Mouse (Mus musculus) midbrain, embryonic 16.5 days (tissue): ENCODE measurements around the gene Hoxd3. TPM values are rescaled to one million over a fixed set of nuclear protein-coding genes. Genes with fewer than 3 reads are reported as not detected.

Source experiments
- ATAC-seq: fragments of 200-750 bp; cut with Nextera tagmentation; 2 replicates; pipeline ENCODE4 v1.8.0; 2017; ENCODE audit warnings: moderate TSS enrichment
- H3K27ac ChIP-seq: fragments of 300-500 bp; sonication (generic); 2 replicates; pipeline ENCODE4 v1.5.1; 2014; ENCODE audit warnings: mild to moderate bottlenecking, low read length, mixed read lengths
- H3K27me3 ChIP-seq: fragments of 300-500 bp; sonication (generic); 2 replicates; pipeline ENCODE4 v1.6.1; 2014; ENCODE audit warnings: low read depth, low read length, mixed read lengths; ENCODE audit not compliant: control insufficient read depth, insufficient read depth
- H3K36me3 ChIP-seq: fragments of 300-500 bp; sonication (generic); 2 replicates; pipeline ENCODE4 v1.6.1; 2014; ENCODE audit warnings: mild to moderate bottlenecking, low read length, moderate library complexity, mixed read lengths; ENCODE audit not compliant: control insufficient read depth, insufficient read depth
- H3K4me1 ChIP-seq: fragments of 300-500 bp; sonication (generic); 2 replicates; pipeline ENCODE4 v1.6.1; 2014; ENCODE audit warnings: mild to moderate bottlenecking, low read length, mixed read lengths; ENCODE audit not compliant: control insufficient read depth, insufficient read depth
- H3K4me2 ChIP-seq: fragments of 300-500 bp; sonication (generic); 2 replicates; pipeline ENCODE4 v1.6.1; 2014; ENCODE audit warnings: mild to moderate bottlenecking, low read length, mixed read lengths
- H3K4me3 ChIP-seq: fragments of 300-500 bp; sonication (generic); 2 replicates; pipeline ENCODE4 v1.5.1; 2014; ENCODE audit warnings: low read depth, mild to moderate bottlenecking, low read length, moderate library complexity, mixed read lengths
- H3K9ac ChIP-seq: fragments of 300-500 bp; sonication (generic); 2 replicates; pipeline ENCODE4 v1.6.1; 2014; ENCODE audit warnings: low read depth, low read length, mixed read lengths
- H3K9me3 ChIP-seq: fragments of 300-500 bp; sonication (generic); replicated peaks from 2 replicates; pipeline ENCODE4 v1.6.1; 2014; ENCODE audit warnings: mild to moderate bottlenecking, low read length, mixed read lengths; ENCODE audit not compliant: control insufficient read depth, poor library complexity, severe bottlenecking
- WGBS: fragments of 180-500 bp; shearing (Covaris S2); extraction: QIAGEN DNeasy Blood & Tissue Kit; methylation state at CpG from one replicate; pipeline ENCODE4 v1.1.7; 2014; 5-methylcytosine and 5-hydroxymethylcytosine counted together
- polyA plus RNA-seq: library from polyadenylated mRNA; unstranded; fragments of >200 nt; fragmentation: Nextera tagmentation; extraction: Ambion mirVana; gene quantifications from 2 replicates; pipeline ENCODE4 v1.2.1, GENCODE M21; 2015

Gene Hoxd3
- polyA plus RNA-seq, 1 experiment from 2014 or later = not detected

GRCm38 (mm10) chr2:74691022-74691951 lies 20.4 kb upstream of the Hoxd3 start, which contains the start of gene Hoxd10:
Hoxd10 (plus strand) TSS chr2:74691924.
- H3K9me3 ChIP-seq = no peaks in the 10 kb centered on the region
- no peak within 1 kb of the TSS for H3K27ac ChIP-seq
- no peak within 1 kb of the TSS for H3K9ac ChIP-seq
- peak; percentile 48; the same call in 1 of the 2 replicates for ATAC-seq
- no peaks in the 10 kb centered on the region for H3K36me3 ChIP-seq
- H3K4me1 ChIP-seq = no peaks in the 10 kb centered on the region
- H3K4me3 ChIP-seq = no peak within 1 kb of the TSS
- H3K27me3 ChIP-seq = peaks cover 85% of the 10 kb centered on the region
- 1% methylated on average over 56 of the region's 56 CpGs for WGBS
- no peak within 1 kb of the TSS for H3K4me2 ChIP-seq

DNA sequence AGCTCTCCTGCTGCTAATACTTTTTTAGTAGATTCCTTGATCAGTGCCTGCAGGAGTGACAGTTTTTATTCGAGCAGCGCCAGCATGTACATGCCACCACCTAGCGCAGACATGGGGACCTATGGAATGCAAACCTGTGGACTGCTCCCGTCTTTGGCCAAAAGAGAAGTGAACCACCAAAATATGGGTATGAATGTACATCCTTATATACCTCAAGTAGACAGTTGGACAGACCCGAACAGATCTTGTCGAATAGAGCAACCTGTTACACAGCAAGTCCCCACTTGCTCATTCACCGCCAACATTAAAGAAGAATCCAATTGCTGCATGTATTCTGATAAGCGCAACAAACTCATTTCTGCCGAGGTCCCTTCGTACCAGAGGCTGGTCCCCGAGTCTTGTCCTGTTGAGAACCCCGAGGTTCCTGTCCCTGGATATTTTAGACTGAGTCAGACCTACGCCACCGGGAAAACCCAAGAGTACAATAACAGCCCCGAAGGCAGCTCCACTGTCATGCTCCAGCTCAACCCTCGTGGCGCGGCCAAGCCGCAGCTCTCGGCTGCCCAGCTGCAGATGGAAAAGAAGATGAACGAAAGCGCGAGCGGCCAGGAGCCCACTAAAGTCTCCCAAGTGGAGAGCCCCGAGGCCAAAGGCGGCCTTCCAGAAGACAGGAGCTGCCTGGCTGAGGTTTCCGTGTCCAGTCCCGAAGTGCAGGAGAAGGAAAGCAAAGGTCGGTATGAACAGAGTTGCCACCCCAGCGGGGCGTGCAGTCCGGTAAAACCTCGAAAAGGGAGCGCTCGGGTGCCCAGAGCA lies 19.5 kb upstream of the Hoxd3 start:
- 3% methylated on average over 35 of the region's 35 CpGs for WGBS
- ATAC-seq = no peak
- H3K9ac ChIP-seq = no peak overlapping the region
- peaks cover 85% of the 10 kb centered on the region for H3K27me3 ChIP-seq
- H3K9me3 ChIP-seq = no peaks in the 10 kb centered on the region
- no peak overlapping the region for H3K4me3 ChIP-seq
- no peaks in the 10 kb centered on the region for H3K36me3 ChIP-seq
- no peaks in the 10 kb centered on the region for H3K4me1 ChIP-seq
- no peak overlapping the region for H3K4me2 ChIP-seq
- no peak overlapping the region for H3K27ac ChIP-seq

- H3K4me1 ChIP-seq = peaks cover 2% of the 10 kb centered on the region; the same call in 1 of the 2 replicates
- H3K4me3 ChIP-seq = no peak overlapping the region
- H3K9ac ChIP-seq = no peak overlapping the region
- H3K27ac ChIP-seq = no peak overlapping the region
- no peak overlapping the region for H3K4me2 ChIP-seq
- no peaks in the 10 kb centered on the region for H3K9me3 ChIP-seq
- no peaks in the 10 kb centered on the region for H3K36me3 ChIP-seq
- 2% methylated on average over 20 of the region's 20 CpGs for WGBS
- ATAC-seq = no peak
- H3K27me3 ChIP-seq = peaks cover 84% of the 10 kb centered on the region
Measured at GRCm38 (mm10) chr2:74692808-74693431, 18.8 kb upstream of the Hoxd3 start.

GRCm38 (mm10) chr2:74693432-74693827 lies 18.3 kb upstream of the Hoxd3 start:
- Histone ChIP-seq H3K27me3 (peaks cover 80% of the 10 kb centered on the region), H3K27ac (no peak overlapping the region), H3K4me1 (peaks cover 4% of the 10 kb centered on the region), H3K4me3 (no peak overlapping the region), H3K36me3 (no peaks in the 10 kb centered on the region), H3K9me3 (no peaks in the 10 kb centered on the region), H3K9ac (no peak overlapping the region), H3K4me2 (no peak overlapping the region)
- 5% methylated on average over 4 of the region's 4 CpGs for WGBS
- no peak for ATAC-seq

DNA sequence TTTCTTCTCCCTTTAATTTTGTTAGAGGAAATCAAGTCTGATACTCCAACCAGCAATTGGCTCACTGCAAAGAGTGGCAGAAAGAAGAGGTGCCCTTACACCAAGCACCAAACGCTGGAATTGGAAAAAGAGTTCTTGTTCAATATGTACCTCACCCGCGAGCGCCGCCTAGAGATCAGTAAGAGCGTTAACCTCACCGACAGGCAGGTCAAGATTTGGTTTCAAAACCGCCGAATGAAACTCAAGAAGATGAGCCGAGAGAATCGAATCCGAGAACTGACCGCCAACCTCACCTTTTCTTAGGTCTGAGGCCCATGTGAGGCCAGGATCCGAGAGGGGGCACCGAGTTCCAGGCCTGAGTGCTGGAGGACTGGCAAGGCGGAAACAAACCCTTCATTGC lies 17.7 kb upstream of the Hoxd3 start:
- no peak for ATAC-seq
- WGBS = 2% methylated on average over 16 of the region's 16 CpGs
- H3K4me1 ChIP-seq = peaks cover 4% of the 10 kb centered on the region
- no peaks in the 10 kb centered on the region for H3K9me3 ChIP-seq
- H3K4me3 ChIP-seq = no peak overlapping the region
- H3K36me3 ChIP-seq = no peaks in the 10 kb centered on the region
- H3K27me3 ChIP-seq = peaks cover 74% of the 10 kb centered on the region
- no peak overlapping the region for H3K27ac ChIP-seq
- no peak overlapping the region for H3K9ac ChIP-seq
- H3K4me2 ChIP-seq = no peak overlapping the region

DNA sequence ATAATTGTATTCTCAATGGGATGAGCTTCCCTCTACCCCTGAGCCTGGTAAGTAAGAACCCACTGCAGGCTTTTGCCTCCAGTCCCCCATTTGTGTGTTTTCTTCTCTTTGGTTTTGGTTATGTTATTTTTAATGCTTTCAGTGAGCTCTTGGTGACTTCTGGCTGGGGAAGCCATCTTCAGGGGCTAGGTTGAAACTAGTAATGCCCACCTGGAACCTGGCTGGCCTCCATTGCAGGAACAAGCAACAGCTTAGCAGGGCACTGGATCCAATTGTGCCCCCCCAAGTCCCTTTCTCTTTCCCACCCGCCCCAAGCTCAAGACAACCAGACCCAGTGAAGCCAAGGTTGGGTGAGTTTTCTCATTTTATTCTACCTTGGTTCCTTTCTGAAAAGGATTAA lies 16.3 kb upstream of the Hoxd3 start:
- no peak for ATAC-seq
- Histone ChIP-seq H3K4me1 (peaks cover 4% of the 10 kb centered on the region), H3K9ac (no peak overlapping the region), H3K4me2 (no peak overlapping the region), H3K4me3 (no peak overlapping the region), H3K27ac (no peak overlapping the region), H3K27me3 (peaks cover 76% of the 10 kb centered on the region), H3K9me3 (no peaks in the 10 kb centered on the region), H3K36me3 (no peaks in the 10 kb centered on the region)
- WGBS = 6% methylated on average over 1 of the region's 1 CpGs

GRCm38 (mm10) chr2:74695813-74696430 lies 15.8 kb upstream of the Hoxd3 start:
- Histone ChIP-seq H3K27ac (no peak overlapping the region), H3K36me3 (no peaks in the 10 kb centered on the region), H3K9me3 (no peaks in the 10 kb centered on the region), H3K27me3 (peaks cover 79% of the 10 kb centered on the region), H3K9ac (no peak overlapping the region), H3K4me3 (no peak overlapping the region), H3K4me1 (peaks cover 4% of the 10 kb centered on the region), H3K4me2 (no peak overlapping the region)
- ATAC-seq = no peak
- 4% methylated on average over 7 of the region's 7 CpGs for WGBS

DNA sequence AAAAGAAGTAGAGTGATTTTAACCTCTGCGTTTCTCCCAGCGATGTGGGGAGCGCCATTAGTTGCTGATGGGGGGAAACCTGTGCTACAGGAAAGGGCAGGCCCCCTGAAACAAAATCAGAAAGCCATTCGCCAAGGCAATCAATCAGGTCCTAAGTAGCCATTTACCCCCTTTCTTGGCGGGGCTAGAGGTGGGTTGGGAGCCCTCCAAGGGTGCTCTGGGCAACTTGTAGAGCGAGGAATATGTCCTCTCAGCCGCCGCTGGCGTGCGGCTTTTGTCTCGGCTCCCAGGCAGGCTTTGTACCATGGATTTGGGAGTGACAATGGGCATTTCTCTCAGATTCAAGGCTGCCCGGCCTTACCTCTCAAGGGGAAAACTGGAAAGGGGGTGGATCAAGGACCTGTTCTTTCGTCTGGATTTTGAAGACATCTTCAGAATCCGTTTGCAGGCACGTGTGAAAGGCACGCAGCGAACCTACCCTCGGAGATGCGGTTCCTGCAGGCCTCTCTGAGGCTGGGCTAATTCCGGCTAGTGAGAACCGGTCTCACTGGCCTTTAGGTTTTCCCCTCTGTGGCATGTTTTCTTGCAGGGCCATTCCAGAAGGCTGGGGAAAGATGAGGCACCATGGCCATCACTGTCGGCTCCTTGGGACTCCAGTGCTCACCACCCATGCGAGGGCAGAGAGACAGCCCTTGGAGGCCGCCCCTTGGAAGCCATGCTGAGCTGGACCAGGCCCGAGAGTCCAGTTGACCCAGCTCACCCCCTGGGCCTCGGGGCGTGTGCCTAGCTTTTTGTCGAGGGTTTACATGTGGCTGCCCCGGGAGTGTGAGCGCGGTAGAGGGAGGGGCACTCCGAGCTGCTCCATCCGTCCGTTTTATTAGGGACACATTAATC lies 15.0 kb upstream of the Hoxd3 start:
- peaks cover 4% of the 10 kb centered on the region for H3K4me1 ChIP-seq
- WGBS = under 1% methylated on average over 34 of the region's 34 CpGs
- no peak overlapping the region for H3K4me3 ChIP-seq
- no peaks in the 10 kb centered on the region for H3K36me3 ChIP-seq
- no peak for ATAC-seq
- H3K9ac ChIP-seq = no peak overlapping the region
- H3K4me2 ChIP-seq = no peak overlapping the region
- H3K27me3 ChIP-seq = peaks cover 78% of the 10 kb centered on the region
- no peaks in the 10 kb centered on the region for H3K9me3 ChIP-seq
- no peak overlapping the region for H3K27ac ChIP-seq
